Mouse (Mus musculus) gastrocnemius, postnatal 36 days (tissue): ENCODE measurements around the gene Ccdc177. TPM values are rescaled to one million over a fixed set of nuclear protein-coding genes. Genes with fewer than 3 reads are reported as not detected.

Source experiments
- DNase-seq, 2 experiments: peaks; one replicate each; pipeline ENCODE4 v3.0.0; 2022
- intact Hi-C: fragments of 180-260 bp; cut with DNase I; formaldehyde crosslinking; loops from one replicate; pipeline ENCODE4 v1.15.1; 2025
- total RNA-seq, 2 experiments: library from RNA; stranded (reverse); gene quantifications; 2 replicates each; pipeline ENCODE4 v1.2.3; 2021

Ccdc177 gene
- total RNA-seq, 2 experiments from 2014 or later: not detected

- intact Hi-C loops: no loop called here
- DNase-seq: no peak
Observed at GRCm38 (mm10) chr12:80744614-80745013, 15.9 kb downstream of the Ccdc177 start.

GRCm38 (mm10) chr12:80739482-80739881, 21.0 kb downstream of the Ccdc177 start:
- intact Hi-C loops: no loop called here
- DNase-seq: no peak

GRCm38 (mm10) chr12:80737283-80737600, 23.2 kb downstream of the Ccdc177 start:
- DNase-seq: no peak
- intact Hi-C loops: no loop called here

GRCm38 (mm10) chr12:80736464-80737282, 23.8 kb downstream of the Ccdc177 start:
- DNase-seq: no peak

GRCm38 (mm10) chr12:80734526-80735470, 25.7 kb downstream of the Ccdc177 start:
- intact Hi-C loops: no loop called here
- no peak for DNase-seq

More at GRCm38 (mm10) chr12:80736464-80737282, 23.8 kb downstream of the Ccdc177 start:
- intact Hi-C loops: no loop called here

DNA sequence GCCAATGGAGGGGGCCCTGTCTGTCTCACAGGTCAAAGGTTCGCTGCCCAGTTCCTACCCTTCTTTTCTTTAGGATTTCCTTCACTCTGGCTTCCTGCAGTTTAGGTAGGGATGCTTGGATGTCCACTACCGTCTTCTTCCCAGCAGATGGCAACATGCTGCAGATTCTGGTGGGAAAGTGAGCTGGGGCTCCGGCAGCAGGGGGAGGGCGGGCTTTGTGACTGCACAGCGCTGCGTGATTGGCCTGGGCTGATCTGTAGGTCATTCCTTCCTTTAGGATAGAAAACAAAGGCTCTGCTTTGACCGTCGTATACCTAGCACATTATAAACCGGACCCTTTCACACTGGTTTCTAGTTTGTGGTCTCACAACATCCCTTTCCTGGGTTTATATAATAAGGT, 29.9 kb downstream of the Ccdc177 start:
- intact Hi-C loops: no loop called here
- DNase-seq: no peak

GRCm38 (mm10) chr12:80729758-80730530, 30.5 kb downstream of the Ccdc177 start:
- no peak for DNase-seq
- intact Hi-C loops: loop anchor here (5.0 kb wide), 1 partner anchor 568 kb away; no protein-coding TSS in a partner anchor

DNA sequence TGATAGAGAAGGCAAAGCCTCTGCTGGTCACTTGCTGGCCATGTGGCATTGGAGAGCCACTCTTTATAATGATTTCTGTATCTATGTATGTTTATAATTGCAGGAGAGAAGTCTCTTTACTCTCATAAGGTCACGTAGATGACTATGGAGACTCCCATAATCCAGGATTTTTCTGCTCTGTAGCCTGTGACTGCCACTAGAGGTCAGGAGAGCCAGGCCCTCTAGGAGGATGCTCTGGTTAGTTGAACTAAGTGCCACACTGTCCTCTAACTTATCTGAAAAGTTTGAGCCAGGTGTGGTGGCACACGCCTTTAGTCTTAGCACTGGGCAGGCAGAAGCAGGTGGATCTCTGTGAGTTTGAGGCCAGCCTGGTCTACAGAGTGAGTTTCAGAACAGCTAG, 31.7 kb downstream of the Ccdc177 start:
- intact Hi-C loops: loop anchor here (5.0 kb wide), 1 partner anchor 567 kb away; no protein-coding TSS in a partner anchor
- DNase-seq: no peak

DNA sequence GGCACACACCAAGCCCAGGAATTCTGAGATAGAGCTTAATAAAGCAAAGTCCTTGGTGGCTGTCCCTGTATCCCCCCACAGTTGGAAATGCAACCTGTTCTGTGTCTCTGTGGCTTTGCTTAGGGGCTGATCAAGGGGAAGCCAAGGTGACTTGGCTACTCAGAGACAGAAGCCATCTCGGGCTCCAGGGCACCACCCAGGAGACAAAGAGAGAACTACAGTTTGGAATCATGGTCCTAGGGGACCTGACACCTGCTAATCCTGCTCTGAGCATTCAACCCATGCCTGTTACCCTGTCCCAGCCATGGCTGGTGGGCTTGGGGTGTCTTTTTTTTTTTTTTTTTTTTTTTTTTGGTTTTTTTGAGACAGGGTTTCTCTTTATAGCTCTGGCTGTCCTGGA, 32.3 kb downstream of the Ccdc177 start:
- DNase-seq: no peak
- intact Hi-C loops: loop anchor here (5.0 kb wide), 1 partner anchor 566 kb away; no protein-coding TSS in a partner anchor

DNA sequence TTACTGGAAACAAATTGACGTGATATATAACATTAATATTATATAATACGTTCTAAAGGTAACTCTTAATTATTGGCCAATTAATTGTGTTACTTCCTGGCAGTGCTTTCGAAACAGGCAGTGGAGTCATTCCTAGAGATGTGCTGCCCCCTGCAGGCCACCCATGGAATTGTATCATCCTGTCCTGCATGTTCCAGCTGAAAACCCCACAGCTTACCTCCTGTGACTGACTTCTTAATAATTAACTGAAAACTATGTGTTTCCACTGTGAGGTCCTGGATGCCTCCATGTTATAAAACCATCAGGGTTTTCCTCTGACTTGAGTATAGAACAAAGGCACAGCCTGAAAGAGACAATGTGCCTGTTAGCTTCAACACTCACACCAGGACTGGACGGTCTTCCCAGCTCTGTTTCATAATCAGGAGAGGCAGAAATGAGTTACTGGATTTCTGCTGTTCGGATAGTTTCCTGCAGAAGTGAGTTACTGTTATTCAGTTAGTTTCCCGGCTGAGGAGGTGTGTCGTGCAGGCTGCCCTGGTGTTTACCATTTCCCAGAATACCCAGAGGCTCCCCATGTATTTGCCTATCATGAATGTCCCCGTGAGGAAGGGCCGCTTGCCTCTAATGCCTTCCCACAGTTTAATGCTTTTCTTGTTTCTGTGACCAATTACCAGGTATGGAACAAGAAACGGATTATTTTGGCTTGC, 35.5 kb downstream of the Ccdc177 start:
- DNase-seq: peak; percentile 62 to 74
- intact Hi-C loops: loop anchor here (5.0 kb wide), 2 partner anchors 48 to 563 kb away; no protein-coding TSS in a partner anchor

DNA sequence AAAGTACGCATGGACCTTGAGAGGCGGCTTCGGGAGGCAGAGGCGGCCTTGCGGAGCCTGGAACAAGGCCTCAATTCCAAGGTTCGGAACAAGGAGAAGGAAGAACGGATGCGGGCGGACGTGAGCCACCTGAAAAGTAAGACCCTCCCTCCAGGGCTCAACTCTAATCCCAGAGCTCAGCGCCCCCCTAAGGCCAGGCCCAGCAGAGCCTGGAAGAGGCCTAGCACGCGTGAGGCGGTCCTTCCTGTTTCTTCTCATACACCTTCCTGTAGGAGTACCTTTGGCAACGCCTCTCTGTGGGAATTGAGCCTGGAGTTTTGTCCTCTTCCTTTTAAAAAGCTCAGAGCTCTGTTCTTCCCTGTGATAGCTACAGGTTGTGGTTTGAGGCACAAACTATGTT, 39.0 kb downstream of the Ccdc177 start:
- intact Hi-C loops: loop anchor here (5.0 kb wide), 1 partner anchor 44 kb away; no protein-coding TSS in a partner anchor
- DNase-seq: no peak

DNA sequence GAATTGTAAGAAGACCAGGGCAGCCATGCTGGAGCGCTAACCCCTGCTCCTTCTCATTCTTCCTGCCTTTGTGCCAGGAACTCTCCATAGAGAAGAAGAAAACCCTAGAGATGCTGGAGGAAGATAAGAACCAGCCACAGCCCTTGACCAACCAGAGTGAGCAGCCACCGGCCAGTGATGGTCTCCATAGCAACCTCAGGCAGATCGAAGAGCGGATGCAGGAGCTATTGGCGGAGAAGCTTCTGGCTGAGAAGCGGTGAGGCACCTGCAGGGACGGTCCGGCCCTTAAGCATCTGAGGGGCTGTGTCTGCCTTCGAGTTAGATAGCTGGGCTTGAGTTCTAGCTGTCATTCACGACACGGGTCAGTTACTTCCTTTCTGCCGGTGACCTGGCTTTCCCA, 40.0 kb downstream of the Ccdc177 start:
- intact Hi-C loops: loop anchor here (5.0 kb wide), 1 partner anchor 43 kb away; no protein-coding TSS in a partner anchor
- no peak for DNase-seq

DNA sequence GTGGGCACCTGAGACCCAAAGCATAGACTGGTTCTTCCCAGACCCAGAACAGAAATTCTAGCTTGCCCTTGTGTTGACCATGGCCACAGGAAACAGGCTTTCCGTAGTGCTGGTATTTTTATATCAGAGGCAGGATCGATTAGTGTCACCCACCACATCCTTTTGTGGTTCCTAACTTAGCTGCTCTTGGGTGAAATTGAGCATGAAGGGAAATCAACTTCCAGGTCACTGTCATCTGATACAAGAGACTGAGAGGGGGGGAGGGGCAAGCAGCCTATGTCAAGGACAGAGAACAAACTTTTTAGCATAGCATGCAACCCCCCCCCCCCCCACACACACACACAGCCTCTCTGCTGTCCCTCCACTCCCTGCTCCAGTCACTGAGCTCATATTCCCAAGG, 41.3 kb downstream of the Ccdc177 start:
- intact Hi-C loops: no loop called here
- no peak for DNase-seq

- DNase-seq: no peak
- intact Hi-C loops: no loop called here
Observed at GRCm38 (mm10) chr12:80715915-80716314, 44.6 kb downstream of the Ccdc177 start.

- intact Hi-C loops: no loop called here
- DNase-seq: no peak
Observed at GRCm38 (mm10) chr12:80706915-80707604, 53.4 kb downstream of the Ccdc177 start.

DNA sequence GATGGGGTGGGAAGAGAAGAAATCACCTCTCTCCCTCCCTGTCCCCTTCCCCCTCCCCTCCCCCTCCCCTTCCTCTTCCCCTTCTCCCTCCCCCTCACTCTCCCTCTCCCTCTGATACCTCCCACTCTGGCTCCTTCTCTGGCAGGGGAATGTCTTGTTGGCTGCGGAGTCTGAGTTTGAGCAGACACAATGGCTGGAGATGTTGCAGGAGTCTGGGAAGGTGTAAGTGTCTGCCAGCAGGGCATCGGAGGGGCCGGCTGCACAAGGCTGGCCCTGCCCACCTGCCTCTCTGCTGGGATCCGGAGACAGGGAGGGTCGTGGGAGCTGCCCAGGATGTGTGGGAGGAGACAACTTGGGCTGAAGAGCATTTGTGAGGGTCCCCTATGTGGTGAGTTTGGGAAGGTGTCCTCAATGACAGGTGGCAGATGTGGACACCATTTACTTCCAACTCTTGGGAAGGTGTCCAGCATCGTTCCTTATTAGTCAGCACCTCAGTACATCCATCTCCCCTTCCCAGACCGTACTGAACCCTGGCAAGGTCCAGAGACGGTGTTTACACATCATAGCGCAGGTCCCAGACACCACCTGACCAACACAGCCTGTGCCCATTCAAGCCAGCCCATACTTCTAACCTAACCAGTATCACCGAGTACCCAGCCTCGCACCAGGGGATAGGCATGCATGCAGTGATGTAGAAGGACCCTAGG, 54.1 kb downstream of the Ccdc177 start:
- intact Hi-C loops: no loop called here
- no peak for DNase-seq
